Mouse (Mus musculus) forebrain, embryonic 13.5 days (tissue): ENCODE measurements around the gene Nat10. TPM values are rescaled to one million over a fixed set of nuclear protein-coding genes. Genes with fewer than 3 reads are reported as not detected.

Experiments
- ATAC-seq: fragments of 200-750 bp; cut with Nextera tagmentation; 2 replicates; pipeline ENCODE4 v1.8.0; 2017
- H3K27ac ChIP-seq: fragments of 300-500 bp; sonication (generic); 2 replicates; pipeline ENCODE4 v1.5.1; 2015; ENCODE audit warnings: inconsistent platforms, mild to moderate bottlenecking, moderate library complexity
- H3K27me3 ChIP-seq: fragments of 300-500 bp; sonication (generic); 2 replicates; pipeline ENCODE4 v1.6.1; 2015; ENCODE audit warnings: mild to moderate bottlenecking, inconsistent platforms
- H3K36me3 ChIP-seq: fragments of 300-500 bp; sonication (generic); 2 replicates; pipeline ENCODE4 v1.6.1; 2015; ENCODE audit warnings: mild to moderate bottlenecking, inconsistent platforms; ENCODE audit not compliant: poor library complexity, severe bottlenecking
- H3K4me1 ChIP-seq: fragments of 300-500 bp; sonication (generic); 2 replicates; pipeline ENCODE4 v1.6.1; 2015; ENCODE audit warnings: inconsistent platforms
- H3K4me2 ChIP-seq: fragments of 300-500 bp; sonication (generic); 2 replicates; pipeline ENCODE4 v1.6.1; 2015; ENCODE audit warnings: inconsistent platforms, mild to moderate bottlenecking, moderate library complexity
- H3K4me3 ChIP-seq: fragments of 300-500 bp; sonication (generic); 2 replicates; pipeline ENCODE4 v1.5.1; 2015; ENCODE audit warnings: mild to moderate bottlenecking, inconsistent platforms
- H3K9ac ChIP-seq: fragments of 300-500 bp; sonication (generic); 2 replicates; pipeline ENCODE4 v1.6.1; 2015; ENCODE audit warnings: mild to moderate bottlenecking, inconsistent platforms
- H3K9me3 ChIP-seq: fragments of 300-500 bp; sonication (generic); replicated peaks from 2 replicates; pipeline ENCODE4 v1.6.1; 2016; ENCODE audit warnings: inconsistent platforms
- WGBS: fragments of 180-500 bp; shearing (Covaris S2); methylation state at CpG from one replicate; pipeline ENCODE4 v1.1.7; 2015; 5-methylcytosine and 5-hydroxymethylcytosine counted together
- polyA plus RNA-seq: library from polyadenylated mRNA; unstranded; fragments of >200 nt; fragmentation: Nextera tagmentation; extraction: Ambion mirVana; gene quantifications from 2 replicates; pipeline ENCODE4 v1.2.1, GENCODE M21; 2015

Nat10 gene
- polyA plus RNA-seq = 23.8 and 25.8 TPM in 2 replicates

- under 1% methylated on average over 47 of the region's 47 CpGs for WGBS
- Histone ChIP-seq H3K4me2 (peak within 1 kb of the TSS; percentile 79), H3K4me3 (peak within 1 kb of the TSS; percentile 75), H3K9ac (peak within 1 kb of the TSS; percentile 72), H3K27me3 (no peaks in the 10 kb centered on the region), H3K36me3 (peaks cover 25% of the 10 kb centered on the region), H3K9me3 (no peaks in the 10 kb centered on the region), H3K27ac (peak within 1 kb of the TSS; percentile 68), H3K4me1 (peaks cover 24% of the 10 kb centered on the region)
- peak; percentile 97 for ATAC-seq
These were observed at the start of gene Nat10 for GRCm38 (mm10) chr2:103760906-103761716. Gene Nat10, minus strand, starts transcription at chr2:103761270.

GRCm38 (mm10) chr2:103810412-103810811, 49.3 kb upstream of the Nat10 start:
- Histone ChIP-seq H3K4me3 (no peak overlapping the region), H3K27me3 (no peaks in the 10 kb centered on the region), H3K4me2 (no peak overlapping the region), H3K36me3 (no peaks in the 10 kb centered on the region), H3K9me3 (no peaks in the 10 kb centered on the region), H3K4me1 (no peaks in the 10 kb centered on the region), H3K9ac (no peak overlapping the region), H3K27ac (no peak overlapping the region)
- 90% methylated on average over 6 of the region's 6 CpGs for WGBS
- ATAC-seq = no peak

GRCm38 (mm10) chr2:103808466-103808865, 47.4 kb upstream of the Nat10 start:
- Histone ChIP-seq H3K9ac (no peak overlapping the region), H3K4me3 (no peak overlapping the region), H3K4me2 (no peak overlapping the region), H3K27ac (no peak overlapping the region), H3K27me3 (no peaks in the 10 kb centered on the region), H3K4me1 (no peaks in the 10 kb centered on the region), H3K9me3 (no peaks in the 10 kb centered on the region), H3K36me3 (no peaks in the 10 kb centered on the region)
- ATAC-seq = no peak

GRCm38 (mm10) chr2:103803770-103804530, 42.9 kb upstream of the Nat10 start:
- Histone ChIP-seq H3K4me3 (no peak overlapping the region), H3K9ac (no peak overlapping the region), H3K4me1 (no peaks in the 10 kb centered on the region), H3K9me3 (no peaks in the 10 kb centered on the region), H3K27ac (no peak overlapping the region), H3K4me2 (no peak overlapping the region), H3K36me3 (no peaks in the 10 kb centered on the region), H3K27me3 (no peaks in the 10 kb centered on the region)
- WGBS = 88% methylated on average over 5 of the region's 5 CpGs
- no peak for ATAC-seq

- Histone ChIP-seq H3K4me1 (peaks cover 5% of the 10 kb centered on the region; the same call in 1 of the 2 replicates), H3K4me2 (no peak overlapping the region), H3K4me3 (no peak overlapping the region), H3K9me3 (no peaks in the 10 kb centered on the region), H3K27me3 (no peaks in the 10 kb centered on the region), H3K27ac (no peak overlapping the region), H3K9ac (no peak overlapping the region), H3K36me3 (no peaks in the 10 kb centered on the region)
- 88% methylated on average over 1 of the region's 1 CpGs for WGBS
- no peak for ATAC-seq
These were observed 41.4 kb upstream of the Nat10 start for GRCm38 (mm10) chr2:103802422-103802821.

- Histone ChIP-seq H3K27me3 (no peaks in the 10 kb centered on the region), H3K9ac (peak within 1 kb of the TSS; percentile 99), H3K4me3 (peak within 1 kb of the TSS; percentile 81), H3K4me2 (peak within 1 kb of the TSS; percentile 65), H3K4me1 (peaks cover 26% of the 10 kb centered on the region), H3K36me3 (peaks cover 14% of the 10 kb centered on the region), H3K9me3 (no peaks in the 10 kb centered on the region), H3K27ac (peak within 1 kb of the TSS; percentile 99)
- peak; percentile 95 for ATAC-seq
- WGBS = 0% methylated on average over 32 of the region's 33 CpGs
These were observed 36.5 kb upstream of the Nat10 start, which contains the start of gene Caprin1 for GRCm38 (mm10) chr2:103797491-103798009. Gene Caprin1, minus strand, starts transcription at chr2:103797649.

GRCm38 (mm10) chr2:103796861-103797466, 35.9 kb upstream of the Nat10 start:
- peak overlapping the region; percentile 81 for H3K4me3 ChIP-seq
- WGBS = under 1% methylated on average over 52 of the region's 72 CpGs
- peak overlapping the region; percentile 65 for H3K4me2 ChIP-seq
- peaks cover 20% of the 10 kb centered on the region for H3K36me3 ChIP-seq
- peaks cover 32% of the 10 kb centered on the region for H3K4me1 ChIP-seq
- peak; percentile 46 for ATAC-seq
- peak overlapping the region; percentile 99 for H3K9ac ChIP-seq
- no peaks in the 10 kb centered on the region for H3K9me3 ChIP-seq
- peak overlapping the region; percentile 99 for H3K27ac ChIP-seq
- no peaks in the 10 kb centered on the region for H3K27me3 ChIP-seq

- Histone ChIP-seq H3K9ac (peak overlapping the region; percentile 99), H3K4me3 (peak overlapping the region; percentile 81), H3K36me3 (peaks cover 23% of the 10 kb centered on the region), H3K9me3 (no peaks in the 10 kb centered on the region), H3K27ac (peak overlapping the region; percentile 99), H3K4me1 (peaks cover 35% of the 10 kb centered on the region), H3K4me2 (peak overlapping the region; percentile 65), H3K27me3 (no peaks in the 10 kb centered on the region)
- peak; percentile 58 for ATAC-seq
- under 1% methylated on average over 42 of the region's 42 CpGs for WGBS
These were observed 35.3 kb upstream of the Nat10 start for GRCm38 (mm10) chr2:103796211-103796860.

- peaks cover 27% of the 10 kb centered on the region for H3K36me3 ChIP-seq
- whole genome bisulfite sequencing = under 1% methylated on average over 11 of the region's 11 CpGs
- H3K9me3 ChIP-seq = no peaks in the 10 kb centered on the region
- peak; percentile 78 for ATAC-seq
- H3K4me1 ChIP-seq = peaks cover 39% of the 10 kb centered on the region
- H3K27ac ChIP-seq = peak overlapping the region; percentile 99
- H3K9ac ChIP-seq = peak overlapping the region; percentile 99
- H3K4me3 ChIP-seq = peak overlapping the region; percentile 81
- H3K4me2 ChIP-seq = peak overlapping the region; percentile 65
- H3K27me3 ChIP-seq = no peaks in the 10 kb centered on the region
These were observed 34.8 kb upstream of the Nat10 start for GRCm38 (mm10) chr2:103795843-103796210.

- WGBS = 94% methylated on average over 1 of the region's 1 CpGs
- Histone ChIP-seq H3K9ac (no peak overlapping the region), H3K27me3 (no peaks in the 10 kb centered on the region), H3K27ac (no peak overlapping the region), H3K9me3 (no peaks in the 10 kb centered on the region), H3K36me3 (peaks cover 43% of the 10 kb centered on the region), H3K4me2 (peak overlapping the region; percentile 26), H3K4me1 (peaks cover 54% of the 10 kb centered on the region), H3K4me3 (no peak overlapping the region)
- ATAC-seq = no peak
These were observed 30.9 kb upstream of the Nat10 start for GRCm38 (mm10) chr2:103792009-103792408.

- Histone ChIP-seq H3K4me2 (no peak overlapping the region), H3K4me1 (peaks cover 22% of the 10 kb centered on the region), H3K36me3 (peaks cover 30% of the 10 kb centered on the region), H3K9ac (no peak overlapping the region), H3K9me3 (no peaks in the 10 kb centered on the region), H3K27me3 (no peaks in the 10 kb centered on the region), H3K4me3 (no peak overlapping the region), H3K27ac (no peak overlapping the region)
- 100% methylated on average over 1 of the region's 1 CpGs for WGBS
- ATAC-seq = no peak
These were observed 24.7 kb upstream of the Nat10 start for GRCm38 (mm10) chr2:103785735-103786134.
